Mouse (Mus musculus) lung, postnatal 0 days (tissue): Measurements from ENCODE around the gene Arap1.

Experiments used
- CTCF ChIP-seq: IDR thresholded peaks from 2 replicates; pipeline ENCODE4 v1.5.1; 2016; ENCODE audit warnings: antibody characterized with exemption, mild to moderate bottlenecking
- EP300 ChIP-seq: IDR thresholded peaks from 2 replicates; pipeline ENCODE4 v1.6.1; 2016; ENCODE audit warnings: antibody characterized with exemption, mild to moderate bottlenecking, control low read depth

DNA sequence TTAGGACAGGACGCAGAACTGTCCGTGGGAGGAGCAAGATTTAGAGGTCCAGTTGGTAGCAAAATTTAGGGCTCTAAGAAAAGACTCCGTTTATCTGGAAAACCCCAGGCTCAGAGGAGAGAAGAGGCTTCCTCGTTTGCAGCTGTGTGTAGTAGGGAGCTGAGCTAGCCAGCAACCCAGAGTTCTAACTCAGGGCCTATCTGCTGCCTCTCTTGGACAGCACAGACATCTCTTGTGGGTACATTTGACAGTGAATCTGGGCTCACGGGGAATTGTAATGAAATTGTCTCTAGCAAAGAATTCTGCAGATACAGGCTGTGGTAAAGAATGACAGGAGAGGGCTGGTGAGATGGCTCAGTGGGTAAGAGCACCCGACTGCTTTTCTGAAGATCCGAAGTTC is 45.2 kb upstream of the Arap1 start:
- TF ChIP-seq EP300 (no peak), CTCF (no peak)
